Mouse (Mus musculus) c-Kit-positive CD71-positive TER-119-positive erythroid progenitor cells, embryonic 14.5 days (primary cell): Measurements from ENCODE around the gene Asic4.

ENCODE experiments used
- DNase-seq: peaks from one replicate; pipeline ENCODE4 v3.0.0-alpha.2; 2013; ENCODE audit warnings: low spot score

Gene Asic4

GRCm38 (mm10) chr1:75450314-75451005 lies at the start of gene Asic4:
TSS of gene Asic4 (plus strand) at chr1:75450436.
- peak; percentile 66 for DNase-seq

GRCm38 (mm10) chr1:75400493-75401115 lies 49.6 kb upstream of the Asic4 start:
- no peak for DNase-seq

- no peak for DNase-seq
Measured at GRCm38 (mm10) chr1:75405547-75405946, 44.7 kb upstream of the Asic4 start.

DNA sequence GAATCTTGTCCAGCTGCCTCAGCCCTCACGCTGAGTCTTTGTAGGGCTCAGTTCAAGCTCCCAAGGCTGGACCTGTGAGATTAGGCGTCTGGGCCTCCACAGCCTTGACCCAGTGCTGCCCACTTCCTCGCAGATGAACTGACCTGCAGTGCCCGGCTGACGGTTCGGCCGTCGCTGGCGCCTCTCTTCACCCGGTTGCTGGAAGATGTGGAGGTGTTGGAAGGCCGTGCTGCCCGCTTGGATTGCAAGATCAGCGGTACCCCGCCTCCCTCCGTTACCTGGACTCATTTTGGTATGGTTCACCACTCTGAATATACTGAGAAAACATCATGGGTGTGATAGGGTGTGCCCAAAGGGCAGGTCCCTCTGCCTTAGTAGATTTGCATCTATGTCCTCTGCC lies 44.1 kb upstream of the Asic4 start:
- DNase-seq, result no peak

DNA sequence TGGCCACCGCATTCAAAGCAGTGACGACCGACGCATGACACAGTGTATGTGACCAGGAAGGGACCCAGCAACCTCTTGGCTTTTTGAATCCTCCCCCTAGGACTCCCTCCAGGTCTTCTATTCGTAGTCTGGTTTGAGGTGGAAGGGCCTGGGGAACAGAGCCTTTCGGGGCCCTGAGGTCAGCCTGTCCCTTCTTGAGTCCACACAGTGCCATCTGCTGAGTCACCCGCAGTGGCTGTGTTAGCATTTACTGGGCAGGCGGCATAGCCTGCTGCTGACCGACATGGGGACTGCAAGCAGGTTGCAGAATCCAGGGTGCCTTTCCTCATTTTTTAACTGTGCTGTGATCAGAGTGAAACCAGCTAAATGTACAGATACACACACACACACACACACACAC lies 43.2 kb upstream of the Asic4 start:
- no peak for DNase-seq

DNA sequence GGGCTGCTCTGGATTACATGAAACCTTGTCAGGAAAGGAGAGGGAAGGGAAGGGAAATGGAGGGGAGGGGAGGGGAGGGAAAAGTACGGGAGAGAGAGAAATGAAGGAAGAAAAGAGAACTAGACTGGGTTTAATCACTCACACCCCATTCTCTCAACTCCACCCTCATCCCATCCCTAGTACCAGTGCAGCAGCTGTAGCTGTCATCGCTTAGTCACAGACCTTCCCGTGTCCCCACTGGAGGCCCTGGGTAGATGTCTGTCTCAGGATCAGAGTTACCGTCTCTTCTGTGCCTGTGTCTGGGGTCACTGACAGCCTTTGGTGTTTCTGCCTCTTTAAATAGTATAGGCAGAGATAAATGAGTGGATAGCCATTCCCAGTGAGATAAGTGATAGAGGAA lies 42.0 kb upstream of the Asic4 start:
- no peak for DNase-seq

DNA sequence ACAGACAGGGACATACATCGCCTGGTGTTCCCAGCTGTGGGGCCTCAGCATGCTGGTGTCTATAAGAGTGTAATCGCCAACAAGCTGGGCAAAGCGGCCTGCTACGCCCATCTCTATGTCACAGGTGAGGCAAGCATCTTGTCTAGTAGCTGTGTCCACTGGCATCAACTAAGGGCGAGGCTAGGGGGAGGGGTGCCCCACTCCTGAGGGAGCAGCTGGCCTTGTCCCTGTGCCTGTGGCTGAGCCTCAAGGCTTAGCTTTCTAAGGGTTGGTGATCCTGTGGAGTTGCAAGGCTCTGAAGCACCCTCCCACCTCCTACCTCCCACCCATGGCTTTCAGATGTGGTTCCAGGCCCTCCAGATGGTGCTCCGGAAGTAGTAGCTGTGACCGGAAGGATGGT lies 40.3 kb upstream of the Asic4 start:
- no peak for DNase-seq

- no peak for DNase-seq
Measured at GRCm38 (mm10) chr1:75412196-75412595, 38.0 kb upstream of the Asic4 start.

DNA sequence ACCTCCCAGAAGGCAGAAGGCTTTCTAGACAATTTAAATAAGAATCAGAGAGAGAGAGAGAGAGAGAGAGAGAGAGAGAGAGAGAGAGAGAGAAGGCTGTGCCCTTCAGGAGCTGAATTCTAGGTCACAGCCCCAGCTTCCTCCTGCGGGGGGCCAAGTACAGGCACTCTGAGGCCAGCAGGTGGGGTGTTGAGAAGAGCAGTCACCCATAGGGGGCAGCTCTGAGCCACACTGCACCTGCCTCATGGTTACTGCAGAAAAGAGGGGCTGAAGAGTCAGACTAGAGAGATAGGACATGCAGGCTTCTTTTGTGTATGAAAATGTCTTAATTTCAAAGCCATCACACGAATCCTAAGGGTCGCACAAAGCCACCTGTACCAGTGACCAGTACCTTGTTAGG lies 36.5 kb upstream of the Asic4 start:
- peak; percentile 18 for DNase-seq

- no peak for DNase-seq
Measured at GRCm38 (mm10) chr1:75421794-75422193, 28.4 kb upstream of the Asic4 start.

GRCm38 (mm10) chr1:75422216-75422822 lies 27.9 kb upstream of the Asic4 start:
- DNase-seq, result no peak

DNA sequence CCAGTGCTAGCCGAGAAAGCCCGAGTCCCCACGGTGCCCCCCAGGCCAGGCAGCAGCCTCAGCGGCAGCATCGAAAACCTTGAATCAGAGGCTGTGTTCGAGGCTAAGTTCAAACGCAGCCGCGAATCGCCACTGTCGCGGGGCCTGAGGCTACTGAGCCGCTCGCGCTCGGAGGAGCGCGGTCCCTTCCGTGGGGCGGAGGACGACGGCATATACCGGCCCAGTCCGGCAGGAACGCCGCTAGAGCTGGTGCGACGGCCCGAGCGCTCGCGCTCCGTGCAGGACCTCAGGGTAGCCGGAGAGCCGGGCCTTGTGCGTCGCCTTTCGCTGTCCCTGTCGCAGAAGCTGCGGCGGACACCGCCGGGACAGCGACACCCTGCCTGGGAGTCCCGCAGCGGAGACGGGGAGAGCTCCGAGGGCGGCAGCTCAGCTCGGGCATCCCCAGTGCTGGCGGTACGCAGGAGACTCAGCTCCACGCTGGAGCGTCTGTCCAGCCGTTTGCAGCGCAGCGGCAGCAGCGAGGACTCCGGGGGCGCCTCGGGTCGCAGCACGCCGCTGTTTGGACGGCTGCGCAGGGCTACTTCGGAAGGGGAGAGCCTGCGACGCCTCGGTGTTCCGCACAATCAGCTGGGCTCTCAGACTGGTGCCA lies 27.3 kb upstream of the Asic4 start:
- DNase-seq, result no peak

- DNase-seq, result no peak
Measured at GRCm38 (mm10) chr1:75423780-75424390, 26.4 kb upstream of the Asic4 start.

DNA sequence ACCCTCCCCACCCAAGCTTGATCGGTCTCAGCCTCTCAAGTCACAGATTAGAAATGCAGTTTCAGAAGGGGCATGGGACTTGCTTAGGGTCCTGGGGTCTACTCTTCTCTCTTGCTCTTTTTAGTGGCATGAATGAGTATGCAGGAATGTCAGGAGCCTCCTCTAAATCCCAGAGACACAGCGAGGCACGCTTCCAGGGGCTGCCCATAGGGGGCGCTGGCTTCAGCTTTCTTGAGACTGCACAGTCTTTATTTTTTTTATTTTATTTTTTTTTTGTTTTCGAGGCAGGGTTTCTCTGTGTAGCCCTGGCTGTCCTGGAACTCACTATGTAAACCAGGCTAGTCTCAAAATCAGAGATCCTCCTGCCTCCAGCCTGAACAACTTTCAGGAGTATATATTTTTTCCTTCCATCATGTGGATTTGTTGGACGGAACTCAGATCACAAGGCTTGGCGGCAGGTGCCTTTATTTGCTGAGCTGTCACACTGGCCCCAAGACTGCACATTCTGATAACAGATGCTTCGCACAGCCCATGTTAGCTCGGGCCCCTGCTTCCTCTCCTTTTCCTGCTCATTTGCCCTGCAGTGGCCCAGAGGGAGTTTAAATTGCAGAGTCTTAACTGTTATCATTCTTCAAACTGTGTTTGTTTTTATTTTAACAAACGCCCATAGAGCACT lies 24.3 kb upstream of the Asic4 start:
- peak; percentile 37 for DNase-seq

- DNase-seq, result peak; percentile 59
Measured at GRCm38 (mm10) chr1:75435475-75436328, 14.5 kb upstream of the Asic4 start, which contains the start of gene Gmppa. TSS of gene Gmppa (plus strand) at chr1:75435930.

DNA sequence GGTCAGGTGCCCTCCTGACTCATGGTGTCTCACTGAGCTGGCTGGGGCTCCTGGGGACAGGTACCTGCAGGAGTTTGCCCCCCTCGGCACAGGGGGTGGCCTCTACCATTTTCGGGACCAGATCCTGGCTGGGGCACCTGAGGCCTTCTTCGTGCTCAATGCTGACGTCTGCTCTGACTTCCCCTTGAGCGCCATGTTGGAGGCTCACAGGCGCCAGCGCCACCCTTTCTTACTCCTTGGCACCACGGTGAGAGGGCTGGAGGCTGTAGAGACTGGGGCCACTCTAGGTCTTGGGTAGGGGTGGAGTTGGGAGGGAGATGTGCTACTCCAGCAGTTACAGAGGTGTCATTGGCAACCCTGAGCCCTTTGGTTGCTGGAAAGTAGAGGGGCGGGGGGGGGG lies 11.5 kb upstream of the Asic4 start:
- no peak for DNase-seq

DNA sequence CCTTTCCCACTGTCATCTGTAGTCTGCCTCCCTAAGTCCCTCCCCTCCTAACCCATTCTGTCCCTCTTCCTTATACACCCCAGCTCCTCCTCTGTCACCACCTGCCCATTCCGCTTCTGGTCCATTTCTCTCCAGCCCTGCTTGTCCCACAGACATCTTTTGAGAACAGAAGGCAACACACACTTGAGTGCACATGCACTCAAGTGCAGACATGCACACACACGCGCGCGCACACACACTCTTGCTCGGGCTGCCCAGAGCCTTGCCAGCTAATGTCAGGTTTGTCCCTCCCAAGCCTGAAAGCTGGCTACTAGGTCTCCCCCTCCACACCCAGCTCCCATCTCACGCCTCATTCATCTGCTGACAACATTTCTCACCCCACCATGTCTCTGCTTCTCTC lies 9.6 kb upstream of the Asic4 start:
- no peak for DNase-seq

DNA sequence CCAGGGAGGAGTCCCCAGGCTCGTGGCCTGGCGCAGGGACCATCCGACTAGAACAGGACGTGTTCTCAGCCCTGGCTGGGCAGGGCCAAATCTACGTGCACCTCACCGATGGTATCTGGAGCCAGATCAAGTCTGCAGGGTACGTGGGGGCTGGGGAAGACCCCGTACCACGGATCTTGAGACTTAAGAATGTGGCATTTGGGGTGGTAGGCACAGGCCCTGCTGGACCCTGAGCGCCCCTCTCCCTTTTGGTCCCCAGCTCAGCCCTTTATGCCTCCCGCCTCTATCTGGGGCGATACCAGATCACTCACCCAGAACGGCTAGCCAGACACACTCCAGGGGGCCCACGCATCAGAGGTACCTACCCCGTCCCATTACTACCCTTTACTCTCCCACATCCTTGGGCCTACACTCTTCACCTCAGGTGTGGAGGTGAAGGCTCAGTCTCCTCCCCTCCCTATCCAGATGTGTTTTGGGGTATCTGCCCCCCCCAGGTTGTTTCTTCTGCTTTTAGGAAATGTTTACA lies 8.7 kb upstream of the Asic4 start:
- DNase-seq, result no peak

GRCm38 (mm10) chr1:75442171-75442570 lies 8.1 kb upstream of the Asic4 start:
- no peak for DNase-seq

- DNase-seq, result no peak
Measured at GRCm38 (mm10) chr1:75442811-75443210, 7.4 kb upstream of the Asic4 start.
